Mouse (Mus musculus): ENCODE results near the gene Olfr70. TPM values are rescaled to one million over a fixed set of nuclear protein-coding genes. Genes with fewer than 3 reads are reported as not detected.

Gene Olfr70
- polyA plus RNA-seq, 1 experiment = not detected

DNA sequence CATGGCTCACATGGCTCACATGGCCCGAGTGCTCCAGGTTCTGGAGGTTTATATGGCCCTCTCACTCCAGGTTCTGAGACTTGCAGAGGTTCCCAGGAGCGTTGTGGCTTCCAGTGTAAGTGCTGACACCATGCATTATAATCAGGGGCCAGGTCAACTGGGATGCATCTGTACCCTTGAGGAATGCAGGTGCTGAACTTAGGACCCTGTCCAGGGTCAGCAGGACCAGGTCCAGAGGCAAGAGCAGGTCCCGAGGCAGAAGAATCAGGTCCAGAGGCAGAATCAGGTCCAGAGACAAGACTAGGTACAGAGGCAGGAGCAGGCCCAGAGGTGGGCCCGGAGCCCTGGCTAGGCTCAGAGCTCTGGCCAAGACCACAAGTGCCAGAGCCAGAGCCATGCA lies 47.9 kb downstream of the Olfr70 start:
- Histone ChIP-seq H3K4me3 (replicated peaks; ENCODE audit: insufficient read depth, low read depth, low read length) (no peak overlapping the region), H3K27ac (ENCODE audit: insufficient read depth, low read length) (no peak overlapping the region), H3K4me1 (ENCODE audit: control insufficient read depth, insufficient read depth, low read length) (peaks cover 3% of the 10 kb centered on the region; the same call in 1 of the 2 replicates), H3K27me3 (ENCODE audit: control insufficient read depth, insufficient read depth, low read length) (no peaks in the 10 kb centered on the region)
- WGBS = 80% methylated on average over 4 of the region's 4 CpGs
- TF ChIP-seq CTCF (IDR thresholded peaks at IDR 0.05; ENCODE audit: borderline replicate concordance, insufficient read depth, low read depth, low read length) (no peak), POLR2A (IDR thresholded peaks at IDR 0.05; ENCODE audit: borderline replicate concordance, insufficient read depth, low read length) (no peak)
- no peak for DNase-seq

DNA sequence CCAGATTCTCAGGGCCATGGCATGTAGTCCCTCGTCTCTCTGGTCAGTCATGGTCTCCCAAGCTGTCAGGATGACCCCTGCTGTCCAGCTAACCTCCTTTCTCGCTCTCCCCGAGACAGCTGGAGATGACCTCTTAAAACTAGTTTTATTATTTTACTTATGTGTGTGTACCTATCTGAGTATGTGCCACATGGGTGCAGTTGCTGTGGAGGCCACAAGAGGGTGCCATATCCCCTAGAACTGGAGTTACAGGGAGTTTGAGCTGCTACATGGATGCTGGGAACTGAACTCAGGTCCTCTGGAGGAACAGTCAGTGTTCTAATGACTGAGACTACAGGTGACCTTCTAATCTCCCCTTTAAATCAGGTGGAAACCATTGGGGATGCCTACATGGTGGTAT lies 50.8 kb downstream of the Olfr70 start:
- Histone ChIP-seq H3K27me3 (ENCODE audit: control insufficient read depth, insufficient read depth, low read length) (no peaks in the 10 kb centered on the region), H3K4me1 (ENCODE audit: control insufficient read depth, insufficient read depth, low read length) (peaks cover 3% of the 10 kb centered on the region; the same call in 1 of the 2 replicates), H3K4me3 (replicated peaks; ENCODE audit: insufficient read depth, low read depth, low read length) (no peak overlapping the region), H3K27ac (ENCODE audit: insufficient read depth, low read length) (no peak overlapping the region)
- WGBS = 94% methylated on average over 3 of the region's 3 CpGs
- no peak for TF ChIP-seq POLR2A (IDR thresholded peaks at IDR 0.05; ENCODE audit: borderline replicate concordance, insufficient read depth, low read length)
- peak; percentile 24; the same call in 1 of the 2 replicates for TF ChIP-seq CTCF (IDR thresholded peaks at IDR 0.05; ENCODE audit: borderline replicate concordance, insufficient read depth, low read depth, low read length)
- no peak for DNase-seq

Other genes with a start within 250 kb of the Olfr70 start
- gene Cd72, start 246.2 kb downstream of the Olfr70 start, polyA plus RNA-seq (2012; rRNA removed) = 0.74 and 0.84 TPM in 2 replicates
- not detected in 2 replicates for gene Sit1, start 217.1 kb downstream of the Olfr70 start, polyA plus RNA-seq (2012; rRNA removed)
- gene Ccdc107, start 207.9 kb downstream of the Olfr70 start, polyA plus RNA-seq (2012; rRNA removed) = 133 and 137 TPM in 2 replicates
- gene Arhgef39, start 201.1 kb downstream of the Olfr70 start, polyA plus RNA-seq (2012; rRNA removed) = 2.8 and 3.2 TPM in 2 replicates
- gene Car9, start 193.8 kb downstream of the Olfr70 start, polyA plus RNA-seq (2012; rRNA removed) = 15.8 and 17.7 TPM in 2 replicates
- gene Tpm2, start 177.0 kb downstream of the Olfr70 start, polyA plus RNA-seq (2012; rRNA removed) = 18.0 and 21.1 TPM in 2 replicates
- gene Creb3, start 138.5 kb downstream of the Olfr70 start, polyA plus RNA-seq (2012; rRNA removed) = 70.4 and 71.2 TPM in 2 replicates
- gene Tln1, start 138.1 kb downstream of the Olfr70 start, polyA plus RNA-seq (2012; rRNA removed) = 48.8 and 53.9 TPM in 2 replicates
- 30.3 and 39.2 TPM in 2 replicates for gene Rgp1, start 122.1 kb downstream of the Olfr70 start, polyA plus RNA-seq (2012; rRNA removed)
- 79.8 and 80.0 TPM in 2 replicates for gene Gba2, start 121.9 kb downstream of the Olfr70 start, polyA plus RNA-seq (2012; rRNA removed)
- not detected in 2 replicates for gene Msmp, start 116.3 kb downstream of the Olfr70 start, polyA plus RNA-seq (2012; rRNA removed)
- 140 and 145 TPM in 2 replicates for gene Npr2, start 68.9 kb downstream of the Olfr70 start, polyA plus RNA-seq (2012; rRNA removed)
- gene Spag8, start 47.2 kb downstream of the Olfr70 start, polyA plus RNA-seq (2012; rRNA removed) = 3.8 and 5.7 TPM in 2 replicates
- gene Hint2, start 44.3 kb downstream of the Olfr70 start, polyA plus RNA-seq (2012; rRNA removed) = 94.3 and 99.6 TPM in 2 replicates
- 21.2 and 21.8 TPM in 2 replicates for gene Tmem8b, start 31.8 kb downstream of the Olfr70 start, polyA plus RNA-seq (2012; rRNA removed)
- gene Fam221b, start 31.7 kb downstream of the Olfr70 start, polyA plus RNA-seq (2012; rRNA removed) = 0.77 and 1.0 TPM in 2 replicates
- not detected in 2 replicates for gene Olfr71, start 9.4 kb upstream of the Olfr70 start, polyA plus RNA-seq (2012; rRNA removed)
- gene Hrct1, start 26.4 kb upstream of the Olfr70 start, polyA plus RNA-seq (2012; rRNA removed) = 1.6 and 1.9 TPM in 2 replicates
- 0.76 and 0.88 TPM in 2 replicates for gene Spaar, start 29.2 kb upstream of the Olfr70 start, polyA plus RNA-seq (2012; rRNA removed)
- gene Olfr159, start 70.2 kb upstream of the Olfr70 start, polyA plus RNA-seq (2012; rRNA removed) = not detected in 2 replicates
- not detected in 2 replicates for gene Olfr156, start 123.1 kb upstream of the Olfr70 start, polyA plus RNA-seq (2012; rRNA removed)
- not detected in 2 replicates for gene Olfr157, start 139.4 kb upstream of the Olfr70 start, polyA plus RNA-seq (2012; rRNA removed)
- not detected in 2 replicates for gene Olfr155, start 150.8 kb upstream of the Olfr70 start, polyA plus RNA-seq (2012; rRNA removed)
- 8.3 and 9.8 TPM in 2 replicates for gene Reck, start 174.7 kb upstream of the Olfr70 start, polyA plus RNA-seq (2012; rRNA removed)

All from cerebellum, adult 2 months (tissue).